Mouse (Mus musculus) spleen, adult 2 months (tissue): ENCODE results near the gene Ctrc. TPM values are rescaled to one million over a fixed set of nuclear protein-coding genes. Genes with fewer than 3 reads are reported as not detected.

ENCODE experiments used
- DNase-seq, 2 experiments: peaks; one replicate each; pipeline versions ENCODE4 v3.0.0 to v3.0.0-alpha.2; 2012 to 2021; ENCODE audit warnings: low spot score in 2 of 2, low read depth in 1 of 2
- H3K27ac ChIP-seq: fragments of 200-500 bp; 2 replicates; pipeline ENCODE4 v1.5.1; 2012; ENCODE audit warnings: low read length, inconsistent platforms; ENCODE audit not compliant: insufficient read depth
- H3K27me3 ChIP-seq: fragments of 200-500 bp; 2 replicates; pipeline ENCODE4 v1.6.1; 2012; ENCODE audit warnings: mild to moderate bottlenecking, moderate library complexity, low read length, inconsistent platforms; ENCODE audit not compliant: control insufficient read depth, insufficient read depth
- H3K36me3 ChIP-seq: fragments of 200-500 bp; 2 replicates; pipeline ENCODE4 v1.6.1; 2012; ENCODE audit warnings: mild to moderate bottlenecking, low read length, inconsistent platforms; ENCODE audit not compliant: control insufficient read depth, insufficient read depth
- H3K4me1 ChIP-seq: fragments of 200-500 bp; 2 replicates; pipeline ENCODE4 v1.6.1; 2011; ENCODE audit warnings: inconsistent platforms; ENCODE audit not compliant: control insufficient read depth, insufficient read depth, insufficient read length
- H3K4me3 ChIP-seq: fragments of 200-500 bp; 2 replicates; pipeline ENCODE4 v1.5.1; 2011; ENCODE audit warnings: mild to moderate bottlenecking, inconsistent platforms; ENCODE audit not compliant: insufficient read depth, insufficient read length; ENCODE audit errors: extremely low read depth
- CTCF ChIP-seq: fragments of 200-500 bp; IDR thresholded peaks from 2 replicates; pipeline ENCODE4 v1.5.1; 2011; ENCODE audit warnings: mild to moderate bottlenecking, inconsistent platforms; ENCODE audit not compliant: insufficient read depth, insufficient read length, insufficient replicate concordance; ENCODE audit errors: extremely low read depth
- POLR2A ChIP-seq: fragments of 200-500 bp; IDR thresholded peaks from 2 replicates; pipeline ENCODE4 v1.6.1; 2011; ENCODE audit warnings: low read depth, low read length, inconsistent platforms
- WGBS: fragments of 180-500 bp; shearing (Covaris S2); methylation state at CpG from one replicate; pipeline ENCODE4 v1.1.7; 2018; 5-methylcytosine and 5-hydroxymethylcytosine counted together
- polyA plus RNA-seq: library from polyadenylated mRNA; depleted of rRNA; stranded (reverse); fragments of >200 nt; gene quantifications from 2 replicates; pipeline ENCODE4 v1.2.3, GENCODE M21; 2012

Gene Ctrc
- polyA plus RNA-seq, 1 experiment, result 1,887 TPM

DNA sequence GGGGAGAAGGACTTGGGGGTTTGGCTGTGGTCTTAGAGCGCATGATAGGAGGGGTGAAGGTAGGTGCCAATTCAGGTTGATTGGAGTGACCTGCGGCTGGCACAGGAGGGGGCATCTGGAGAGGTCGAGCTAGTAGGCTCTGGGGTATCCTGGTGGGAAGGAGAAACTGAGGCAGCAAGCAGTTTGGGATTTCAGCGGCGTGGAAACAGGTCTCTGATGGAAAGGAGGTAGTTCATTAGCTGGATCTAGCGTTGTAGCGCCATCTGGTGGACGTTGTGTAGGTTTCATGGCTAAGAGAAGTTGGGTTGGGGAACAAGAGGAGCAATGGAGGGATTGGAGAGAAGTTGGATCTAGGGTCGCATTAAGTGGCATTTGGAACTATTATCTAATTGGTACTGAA is 7.3 kb upstream of the Ctrc start:
- no peak overlapping the region for H3K27ac ChIP-seq
- no peaks in the 10 kb centered on the region for H3K27me3 ChIP-seq
- 50% methylated on average over 9 of the region's 9 CpGs for WGBS
- TF ChIP-seq POLR2A (no peak), CTCF (peak; percentile 52; the same call in 1 of the 2 replicates)
- no peaks in the 10 kb centered on the region; the same call in 1 of the 2 replicates for H3K36me3 ChIP-seq
- no peak overlapping the region for H3K4me3 ChIP-seq
- no peak for DNase-seq
- H3K4me1 ChIP-seq, result no peaks in the 10 kb centered on the region

GRCm38 (mm10) chr4:141834536-141835095 is 11.5 kb downstream of the Ctrc start:
- Histone ChIP-seq H3K36me3 (no peaks in the 10 kb centered on the region), H3K4me1 (no peaks in the 10 kb centered on the region; the same call in 1 of the 2 replicates), H3K4me3 (no peak overlapping the region), H3K27ac (no peak overlapping the region), H3K27me3 (no peaks in the 10 kb centered on the region)
- TF ChIP-seq POLR2A, result no peak
- TF ChIP-seq CTCF, result no peak
- 40% methylated on average over 5 of the region's 5 CpGs for WGBS
- DNase-seq, result no peak

DNA sequence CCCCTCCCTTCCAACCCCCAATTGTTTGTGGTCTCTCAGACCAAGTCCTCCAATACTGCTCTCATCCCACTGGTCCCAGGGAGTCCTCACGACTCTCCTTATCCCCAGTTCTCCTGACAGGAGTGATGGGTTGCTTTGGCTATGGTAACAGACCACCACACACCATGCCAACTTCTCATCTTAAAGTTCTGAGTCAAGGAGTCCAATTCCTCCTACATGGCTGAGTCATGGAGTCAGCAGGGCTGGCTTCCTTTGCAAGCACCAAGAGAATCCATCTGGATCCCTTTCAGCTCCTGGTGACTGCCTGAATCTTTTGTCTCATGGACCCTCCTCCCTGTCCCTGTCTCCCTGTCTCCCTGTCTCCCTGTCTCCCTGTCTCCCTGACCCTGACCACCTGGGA is 12.2 kb downstream of the Ctrc start:
- no peak for DNase-seq
- no peaks in the 10 kb centered on the region for H3K36me3 ChIP-seq
- no peaks in the 10 kb centered on the region; the same call in 1 of the 2 replicates for H3K4me1 ChIP-seq
- no peaks in the 10 kb centered on the region for H3K27me3 ChIP-seq
- TF ChIP-seq CTCF (no peak), POLR2A (no peak)
- WGBS, result 78% methylated on average over 1 of the region's 1 CpGs
- H3K4me3 ChIP-seq, result no peak overlapping the region
- no peak overlapping the region for H3K27ac ChIP-seq

GRCm38 (mm10) chr4:141831361-141831760 is 14.8 kb downstream of the Ctrc start:
- TF ChIP-seq CTCF, result no peak
- no peak for TF ChIP-seq POLR2A
- H3K4me1 ChIP-seq, result no peaks in the 10 kb centered on the region; the same call in 1 of the 2 replicates
- H3K4me3 ChIP-seq, result no peak overlapping the region
- no peaks in the 10 kb centered on the region for H3K36me3 ChIP-seq
- no peaks in the 10 kb centered on the region for H3K27me3 ChIP-seq
- DNase-seq, result no peak
- H3K27ac ChIP-seq, result no peak overlapping the region
- WGBS, result 78% methylated on average over 7 of the region's 7 CpGs

DNA sequence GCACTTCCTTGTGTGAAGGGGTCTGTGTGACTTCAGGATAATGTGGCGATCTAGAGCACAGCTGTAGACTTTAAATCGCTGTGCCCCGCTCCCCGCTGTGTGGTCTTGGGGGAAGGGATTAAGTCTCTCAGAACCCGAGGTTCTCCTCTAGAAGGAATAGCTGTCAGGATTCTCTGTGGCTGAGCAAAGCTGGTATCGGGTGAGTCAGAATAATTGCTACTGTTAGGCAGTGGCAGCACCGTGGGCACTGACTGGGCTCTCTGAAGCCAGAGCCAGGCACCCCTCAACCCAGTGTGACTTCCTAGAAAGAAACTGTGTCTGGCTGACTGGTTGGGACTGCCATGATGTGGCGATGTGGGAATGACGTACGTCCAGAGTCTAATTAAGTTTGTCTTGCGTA is 15.8 kb downstream of the Ctrc start:
- 80% methylated on average over 11 of the region's 11 CpGs for WGBS

DNA sequence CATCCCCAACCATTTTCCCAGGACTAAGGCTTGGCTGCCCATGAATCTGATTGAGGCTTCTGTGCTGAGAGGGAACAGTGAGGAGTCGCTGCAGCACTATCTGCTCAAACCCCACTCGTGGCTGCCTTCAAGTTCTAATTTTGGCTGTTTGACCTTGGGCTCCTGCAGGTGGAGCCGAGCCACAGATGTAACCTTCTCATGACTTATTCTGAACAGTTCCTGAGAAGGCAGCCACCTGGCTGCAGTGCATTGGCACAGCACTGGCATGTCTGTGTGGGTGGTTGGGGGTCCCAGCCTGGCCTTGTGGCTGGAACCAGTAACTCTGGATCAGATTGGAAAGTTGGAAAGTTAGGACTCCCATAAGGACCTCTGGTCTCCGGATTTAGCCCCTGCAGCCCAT is 18.0 kb downstream of the Ctrc start:
- TF ChIP-seq CTCF (no peak), POLR2A (no peak)
- Histone ChIP-seq H3K27ac (no peak overlapping the region), H3K4me1 (no peaks in the 10 kb centered on the region), H3K36me3 (no peaks in the 10 kb centered on the region), H3K4me3 (no peak overlapping the region), H3K27me3 (no peaks in the 10 kb centered on the region)
- 44% methylated on average over 4 of the region's 4 CpGs for WGBS
- DNase-seq, result no peak

More for the DNA sequence above, 15.8 kb downstream of the Ctrc start:
- Histone ChIP-seq H3K4me1 (no peaks in the 10 kb centered on the region; the same call in 1 of the 2 replicates), H3K27ac (no peak overlapping the region), H3K36me3 (no peaks in the 10 kb centered on the region), H3K27me3 (no peaks in the 10 kb centered on the region), H3K4me3 (no peak overlapping the region)
- DNase-seq, result no peak
- TF ChIP-seq POLR2A, result no peak
- no peak for TF ChIP-seq CTCF

GRCm38 (mm10) chr4:141827401-141827800 is 18.8 kb downstream of the Ctrc start:
- Histone ChIP-seq H3K27ac (no peak overlapping the region), H3K4me3 (no peak overlapping the region), H3K36me3 (no peaks in the 10 kb centered on the region), H3K4me1 (no peaks in the 10 kb centered on the region), H3K27me3 (no peaks in the 10 kb centered on the region)
- WGBS, result 91% methylated on average over 2 of the region's 2 CpGs
- TF ChIP-seq POLR2A (no peak), CTCF (no peak)
- DNase-seq, result no peak
